Mouse (Mus musculus) CH12.LX (cell line): ENCODE data around the gene Ahnak. TPM values are rescaled to one million over a fixed set of nuclear protein-coding genes. Genes with fewer than 3 reads are reported as not detected.

ENCODE experiments used
- DNase-seq: peaks from one replicate; pipeline ENCODE4 v3.0.0-alpha.2; 2013; ENCODE audit errors: extremely low read depth
- H3K27ac ChIP-seq: 2 replicates; pipeline ENCODE4 v1.5.1; 2012; ENCODE audit warnings: low read depth, mild to moderate bottlenecking, control low read depth, moderate library complexity; ENCODE audit not compliant: insufficient read depth
- H3K27me3 ChIP-seq: replicated peaks from 2 replicates; pipeline ENCODE3; 2012; ENCODE audit warnings: inconsistent platforms
- H3K36me3 ChIP-seq, 2 experiments: replicated peaks in 1 of 2; 2 replicates each; pipeline versions ENCODE3 to v1.6.1; 2012; ENCODE audit warnings: inconsistent platforms in 1 of 2, low read length in 1 of 2, mild to moderate bottlenecking in 1 of 2, mixed read lengths in 1 of 2, moderate library complexity in 1 of 2; ENCODE audit not compliant: control insufficient read depth in 1 of 2, insufficient read depth in 1 of 2
- H3K4me1 ChIP-seq, 2 experiments: 2 replicates each; pipeline ENCODE4 v1.6.1; 2012; ENCODE audit warnings: inconsistent platforms in 1 of 2, moderate library complexity in 1 of 2; ENCODE audit not compliant: insufficient read depth in 2 of 2, control insufficient read depth in 1 of 2
- H3K4me2 ChIP-seq: 2 replicates; pipeline ENCODE4 v1.6.1; 2012; ENCODE audit warnings: low read depth, mild to moderate bottlenecking, control low read depth; ENCODE audit not compliant: poor library complexity, insufficient read depth, severe bottlenecking
- H3K4me3 ChIP-seq, 3 experiments: fragments of 150-350 bp in 1 of 3; sonication (generic) in 1 of 3; replicated peaks in 1 of 3; 2 replicates each; pipeline versions ENCODE3 to v1.5.1; 2011 to 2012; ENCODE audit warnings: low read depth in 2 of 3, low read length in 2 of 3, mild to moderate bottlenecking in 2 of 3, moderate library complexity in 2 of 3, control low read depth in 1 of 3, improper control_type of control experiment in 1 of 3, inconsistent platforms in 1 of 3, mixed read lengths in 1 of 3; ENCODE audit not compliant: poor library complexity in 1 of 3
- H3K79me2 ChIP-seq: replicated peaks from 2 replicates; pipeline ENCODE4 v1.6.1; 2012; ENCODE audit warnings: mild to moderate bottlenecking, moderate library complexity; ENCODE audit not compliant: control insufficient read depth, poor library complexity, insufficient read depth, severe bottlenecking; ENCODE audit errors: extremely low read depth
- H3K9ac ChIP-seq: 2 replicates; pipeline ENCODE4 v1.6.1; 2012; ENCODE audit warnings: low read depth, mild to moderate bottlenecking, control low read depth, moderate library complexity; ENCODE audit not compliant: insufficient read depth
- H3K9me3 ChIP-seq: replicated peaks from 2 replicates; pipeline ENCODE3; 2012; ENCODE audit warnings: low read length, inconsistent platforms, mixed read lengths
- CHD1 ChIP-seq: IDR thresholded peaks from 2 replicates; pipeline ENCODE4 v1.6.1; 2012; ENCODE audit warnings: low read depth, low read length, improper control_type of control experiment, inconsistent platforms
- CHD2 ChIP-seq: IDR thresholded peaks from 2 replicates; pipeline ENCODE4 v1.6.1; 2011; ENCODE audit warnings: low read length, improper control_type of control experiment
- E2F4 ChIP-seq: IDR thresholded peaks from 2 replicates; pipeline ENCODE4 v1.6.1; 2011; ENCODE audit warnings: low read depth, low read length, improper control_type of control experiment; ENCODE audit not compliant: insufficient replicate concordance
- ELF1 ChIP-seq: IDR thresholded peaks from 2 replicates; pipeline ENCODE4 v1.6.1; 2014; ENCODE audit warnings: low read depth, mild to moderate bottlenecking, inconsistent platforms, low read length, improper control_type of control experiment
- EP300 ChIP-seq: IDR thresholded peaks from 2 replicates; pipeline ENCODE4 v1.6.1; 2011; ENCODE audit warnings: low read length, improper control_type of control experiment
- ETS1 ChIP-seq: conservative IDR thresholded peaks from 2 replicates; pipeline ENCODE4 v1.6.1; 2012; ENCODE audit warnings: low read depth, mild to moderate bottlenecking, inconsistent platforms, low read length, improper control_type of control experiment, moderate library complexity
- GABPA ChIP-seq: IDR thresholded peaks from 2 replicates; pipeline ENCODE4 v1.6.1; 2012; ENCODE audit warnings: low read depth, low read length, improper control_type of control experiment, inconsistent platforms; ENCODE audit not compliant: insufficient replicate concordance
- HCFC1 ChIP-seq: IDR thresholded peaks from 2 replicates; pipeline ENCODE4 v1.6.1; 2012; ENCODE audit warnings: low read depth, mild to moderate bottlenecking, inconsistent platforms, low read length, improper control_type of control experiment
- JUN ChIP-seq: IDR thresholded peaks from 2 replicates; pipeline ENCODE4 v1.6.1; 2011; ENCODE audit warnings: low read depth, mild to moderate bottlenecking, low read length, improper control_type of control experiment, moderate library complexity; ENCODE audit not compliant: insufficient read depth
- KAT2A ChIP-seq: IDR thresholded peaks from 2 replicates; pipeline ENCODE4 v1.6.1; 2012; ENCODE audit warnings: low read length, improper control_type of control experiment, inconsistent platforms; ENCODE audit not compliant: insufficient replicate concordance
- MAFK ChIP-seq: IDR thresholded peaks from 2 replicates; pipeline ENCODE4 v1.6.1; 2011; ENCODE audit warnings: low read length, improper control_type of control experiment; ENCODE audit not compliant: insufficient replicate concordance
- MAZ ChIP-seq: IDR thresholded peaks from 2 replicates; pipeline ENCODE4 v1.6.1; 2012; ENCODE audit warnings: low read depth, mild to moderate bottlenecking, inconsistent platforms, low read length, improper control_type of control experiment, moderate library complexity
- PAX5 ChIP-seq: IDR thresholded peaks from 2 replicates; pipeline ENCODE4 v1.6.1; 2012; ENCODE audit warnings: low read length, inconsistent platforms, mixed read lengths
- RAD21 ChIP-seq: IDR thresholded peaks from 2 replicates; pipeline ENCODE4 v1.6.1; 2011; ENCODE audit warnings: low read depth, mild to moderate bottlenecking, low read length, improper control_type of control experiment, moderate library complexity
- SMC3 ChIP-seq: IDR thresholded peaks from 2 replicates; pipeline ENCODE4 v1.6.1; 2011; ENCODE audit warnings: low read depth, low read length, improper control_type of control experiment
- TCF12 ChIP-seq: IDR thresholded peaks from 2 replicates; pipeline ENCODE4 v1.6.1; 2014; ENCODE audit warnings: low read depth, mild to moderate bottlenecking, inconsistent platforms, low read length, improper control_type of control experiment
- USF2 ChIP-seq: conservative IDR thresholded peaks from 2 replicates; pipeline ENCODE4 v1.6.1; 2011; ENCODE audit warnings: low read depth, low read length, improper control_type of control experiment
- ZKSCAN1 ChIP-seq: IDR thresholded peaks from 2 replicates; pipeline ENCODE4 v1.6.1; 2012; ENCODE audit warnings: low read depth, inconsistent platforms, low read length, improper control_type of control experiment, borderline replicate concordance
- ZMIZ1 ChIP-seq: IDR thresholded peaks from 2 replicates; pipeline ENCODE4 v1.6.1; 2012; ENCODE audit warnings: low read depth, mild to moderate bottlenecking, inconsistent platforms, low read length, improper control_type of control experiment
- ZNF384 ChIP-seq: IDR thresholded peaks from 2 replicates; pipeline ENCODE4 v1.6.1; 2012; ENCODE audit warnings: low read depth, low read length, improper control_type of control experiment, inconsistent platforms
- dilution Hi-C: fragments of 300-500 bp; cut with MboI; formaldehyde crosslinking; loops from 2 replicates; pipeline ENCODE4 v1.14.3; 2020; ENCODE audit warnings: low sequenced_read_pairs; ENCODE audit not compliant: extremely low pct_unique_long_range_greater_than_20kb, extremely low pct_ligation_motif_present
- in situ Hi-C: fragments of 300-500 bp; cut with MboI; formaldehyde crosslinking; loops from 3 replicates; pipeline ENCODE4 v1.14.3; 2019; ENCODE audit warnings: low sequenced_read_pairs, low pct_ligation_motif_present, low pct_unique_long_range_greater_than_20kb, mixed read lengths
- polyA plus RNA-seq: library from polyadenylated mRNA; unstranded; fragments of >175 nt; gene quantifications from 2 replicates; pipeline ENCODE4 v1.2.1, GENCODE M21; 2012; ENCODE audit warnings: low read depth; ENCODE audit not compliant: insufficient read length
- total RNA-seq, 2 experiments: library from RNA; depleted of rRNA; stranded (reverse); fragments of 300-350 nt in 1 of 2; fragments of >200 nt in 1 of 2; gene quantifications; 2 replicates each; pipeline ENCODE4 v1.2.3; 2012 to 2014

Ahnak gene
- total and polyA plus RNA-seq, 3 experiments, result 1.7 to 21.7 (median 1.8) TPM

DNA sequence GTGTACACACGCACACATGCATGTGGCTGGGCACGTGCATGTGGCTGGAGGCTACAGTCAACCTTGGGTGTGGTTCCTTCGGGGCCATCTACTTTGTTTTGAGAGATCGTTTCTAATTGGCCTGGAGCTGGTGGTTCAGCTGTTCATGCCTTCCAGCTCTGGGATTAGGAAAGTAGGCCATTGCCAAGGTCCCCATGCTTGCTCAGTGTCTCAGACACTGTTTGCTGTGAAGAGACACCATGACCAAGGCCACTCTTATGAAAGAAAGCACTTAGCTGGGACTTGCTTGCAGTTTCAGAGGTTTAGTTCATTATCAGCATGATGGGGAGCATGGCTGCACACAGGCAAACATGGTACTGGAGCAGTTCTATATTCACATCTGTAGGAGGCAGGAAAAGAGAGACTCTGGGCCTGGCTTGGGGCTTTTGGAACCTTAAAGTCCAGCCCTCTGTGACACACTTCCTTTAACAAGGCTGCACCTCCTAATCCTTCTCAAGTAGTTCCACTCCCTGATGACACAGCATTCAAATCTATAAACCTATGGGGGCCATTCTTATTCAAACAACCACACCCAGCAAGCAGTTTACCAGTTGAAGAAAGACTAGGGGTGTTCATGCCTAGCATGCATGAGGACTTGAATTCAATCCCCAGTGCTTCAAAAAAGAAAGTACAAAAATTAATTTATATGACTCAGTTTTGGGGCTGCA is 60.0 kb downstream of the Ahnak start:
- H3K27ac ChIP-seq, result no peak overlapping the region
- TF ChIP-seq ELF1, result no peak
- TF ChIP-seq KAT2A, result no peak
- no peak for TF ChIP-seq MAZ
- no peak for TF ChIP-seq RAD21
- TF ChIP-seq ETS1, result no peak
- TF ChIP-seq USF2, result no peak
- no peak for TF ChIP-seq SMC3
- TF ChIP-seq CHD2, result no peak
- TF ChIP-seq JUN, result no peak
- no peak for TF ChIP-seq ZNF384
- no peak for TF ChIP-seq PAX5
- no peak for TF ChIP-seq E2F4
- TF ChIP-seq MAFK, result no peak
- no peak for TF ChIP-seq CHD1
- TF ChIP-seq HCFC1, result no peak
- TF ChIP-seq EP300, result no peak
- no peak for TF ChIP-seq GABPA
- no peak for TF ChIP-seq ZMIZ1
- TF ChIP-seq TCF12, result no peak
- no peak for TF ChIP-seq ZKSCAN1
- peaks cover 7% of the 10 kb centered on the region for H3K9me3 ChIP-seq
- in situ Hi-C loops (no loop called here), dilution Hi-C loops (no loop called here)
- H3K27me3 ChIP-seq, result no peaks in the 10 kb centered on the region
- no peak overlapping the region for H3K9ac ChIP-seq
- H3K4me2 ChIP-seq, result no peak overlapping the region
- no peak overlapping the region for H3K4me3 ChIP-seq
- no peak for DNase-seq
- H3K79me2 ChIP-seq, result no peaks in the 10 kb centered on the region
- no peaks in the 10 kb centered on the region for H3K36me3 ChIP-seq
- H3K4me1 ChIP-seq, result peaks cover 17 to 41% of the 10 kb centered on the region in 2 experiments
